Mouse (Mus musculus): ENCODE data around the gene Tfb2m. TPM values are rescaled to one million over a fixed set of nuclear protein-coding genes. Genes with fewer than 3 reads are reported as not detected.
"Not testable (repeated sequence)": the region's sequence is repeated elsewhere in the genome, so short reads cannot be mapped to it uniquely, and the experiment has no call there.

Tfb2m gene
- polyA plus RNA-seq (2014; fragmentation: Nextera tagmentation; extraction: Ambion mirVana), result 31.7 and 34.5 TPM in 2 replicates

GRCm38 (mm10) chr1:179545768-179546550, at the start of gene Tfb2m, which contains the start of gene Cnst:
Gene Tfb2m, minus strand, starts transcription at chr1:179546267.
Gene Cnst, plus strand, starts transcription at chr1:179546370.
- H3K36me3 ChIP-seq (ENCODE audit: control insufficient read depth, insufficient read depth, low read length); H3K27me3 ChIP-seq (ENCODE audit: control insufficient read depth, insufficient read depth, low read length); H3K9me3 ChIP-seq (ENCODE audit: control insufficient read depth, low read depth, low read length): not testable (repeated sequence)
- H3K4me1 ChIP-seq (ENCODE audit: control insufficient read depth, insufficient read depth, low read length), result peaks cover 18% of the 10 kb centered on the region
- H3K4me2 ChIP-seq (replicated peaks; ENCODE audit: low read depth, low read length), result peak within 1 kb of the TSS; percentile 73
- H3K9ac ChIP-seq (replicated peaks; ENCODE audit: low read depth, low read length), result peak within 1 kb of the TSS; percentile 49
- WGBS, result under 1% methylated on average over 68 of the region's 69 CpGs
- peak within 1 kb of the TSS; percentile 58 for H3K4me3 ChIP-seq (ENCODE audit: low read depth, low read length)
- H3K27ac ChIP-seq (ENCODE audit: low read length), result peak within 1 kb of the TSS; percentile 88
- peak; percentile 98 for ATAC-seq (ENCODE audit: insufficient number of reproducible peaks, insufficient read depth, low FRiP score, low read depth)

GRCm38 (mm10) chr1:179592972-179593371, 46.9 kb upstream of the Tfb2m start:
- no peak for ATAC-seq (ENCODE audit: insufficient number of reproducible peaks, insufficient read depth, low FRiP score, low read depth)

GRCm38 (mm10) chr1:179592143-179592542, 46.1 kb upstream of the Tfb2m start:
- no peak for ATAC-seq (ENCODE audit: insufficient number of reproducible peaks, insufficient read depth, low FRiP score, low read depth)
- H3K27me3 ChIP-seq (ENCODE audit: control insufficient read depth, insufficient read depth, low read length), result no peaks in the 10 kb centered on the region
- H3K4me3 ChIP-seq (ENCODE audit: low read depth, low read length), result no peak overlapping the region
- 96% methylated on average over 2 of the region's 2 CpGs for WGBS
- H3K36me3 ChIP-seq (ENCODE audit: control insufficient read depth, insufficient read depth, low read length), result no peaks in the 10 kb centered on the region
- H3K4me1 ChIP-seq (ENCODE audit: control insufficient read depth, insufficient read depth, low read length), result no peaks in the 10 kb centered on the region
- H3K9ac ChIP-seq (replicated peaks; ENCODE audit: low read depth, low read length), result no peak overlapping the region
- no peak overlapping the region for H3K27ac ChIP-seq (ENCODE audit: low read length)
- no peak overlapping the region for H3K4me2 ChIP-seq (replicated peaks; ENCODE audit: low read depth, low read length)
- H3K9me3 ChIP-seq (ENCODE audit: control insufficient read depth, low read depth, low read length), result no peaks in the 10 kb centered on the region

More at GRCm38 (mm10) chr1:179592972-179593371, 46.9 kb upstream of the Tfb2m start:
- Histone ChIP-seq H3K9me3 (ENCODE audit: control insufficient read depth, low read depth, low read length) (no peaks in the 10 kb centered on the region), H3K9ac (replicated peaks; ENCODE audit: low read depth, low read length) (no peak overlapping the region), H3K36me3 (ENCODE audit: control insufficient read depth, insufficient read depth, low read length) (no peaks in the 10 kb centered on the region), H3K4me2 (replicated peaks; ENCODE audit: low read depth, low read length) (no peak overlapping the region), H3K27me3 (ENCODE audit: control insufficient read depth, insufficient read depth, low read length) (no peaks in the 10 kb centered on the region), H3K27ac (ENCODE audit: low read length) (no peak overlapping the region), H3K4me3 (ENCODE audit: low read depth, low read length) (no peak overlapping the region), H3K4me1 (ENCODE audit: control insufficient read depth, insufficient read depth, low read length) (no peaks in the 10 kb centered on the region)
- 83% methylated on average over 7 of the region's 7 CpGs for WGBS

- 83% methylated on average over 12 of the region's 12 CpGs for WGBS
- H3K27ac ChIP-seq (ENCODE audit: low read length), result no peak overlapping the region
- no peak overlapping the region for H3K4me3 ChIP-seq (ENCODE audit: low read depth, low read length)
- no peaks in the 10 kb centered on the region for H3K27me3 ChIP-seq (ENCODE audit: control insufficient read depth, insufficient read depth, low read length)
- no peaks in the 10 kb centered on the region for H3K9me3 ChIP-seq (ENCODE audit: control insufficient read depth, low read depth, low read length)
- no peak overlapping the region for H3K9ac ChIP-seq (replicated peaks; ENCODE audit: low read depth, low read length)
- no peaks in the 10 kb centered on the region for H3K4me1 ChIP-seq (ENCODE audit: control insufficient read depth, insufficient read depth, low read length)
- no peaks in the 10 kb centered on the region for H3K36me3 ChIP-seq (ENCODE audit: control insufficient read depth, insufficient read depth, low read length)
- ATAC-seq (ENCODE audit: insufficient number of reproducible peaks, insufficient read depth, low FRiP score, low read depth), result no peak
- no peak overlapping the region for H3K4me2 ChIP-seq (replicated peaks; ENCODE audit: low read depth, low read length)
Measured at GRCm38 (mm10) chr1:179591639-179592038, 45.6 kb upstream of the Tfb2m start.

- WGBS, result 86% methylated on average over 4 of the region's 4 CpGs
- H3K36me3 ChIP-seq (ENCODE audit: control insufficient read depth, insufficient read depth, low read length), result no peaks in the 10 kb centered on the region
Measured at GRCm38 (mm10) chr1:179588230-179588629, 42.2 kb upstream of the Tfb2m start.

GRCm38 (mm10) chr1:179586430-179587095, 40.5 kb upstream of the Tfb2m start:
- ATAC-seq (ENCODE audit: insufficient number of reproducible peaks, insufficient read depth, low FRiP score, low read depth), result no peak
- Histone ChIP-seq H3K4me2 (replicated peaks; ENCODE audit: low read depth, low read length) (no peak overlapping the region), H3K4me3 (ENCODE audit: low read depth, low read length) (no peak overlapping the region), H3K27me3 (ENCODE audit: control insufficient read depth, insufficient read depth, low read length) (no peaks in the 10 kb centered on the region), H3K9ac (replicated peaks; ENCODE audit: low read depth, low read length) (no peak overlapping the region), H3K9me3 (ENCODE audit: control insufficient read depth, low read depth, low read length) (no peaks in the 10 kb centered on the region), H3K4me1 (ENCODE audit: control insufficient read depth, insufficient read depth, low read length) (0 out of 2 replicates have a peak, but pooled peaks cover 3% of the 10 kb centered on the region), H3K27ac (ENCODE audit: low read length) (no peak overlapping the region), H3K36me3 (ENCODE audit: control insufficient read depth, insufficient read depth, low read length) (no peaks in the 10 kb centered on the region)
- 35% methylated on average over 3 of the region's 3 CpGs for WGBS

More at GRCm38 (mm10) chr1:179588230-179588629, 42.2 kb upstream of the Tfb2m start:
- Histone ChIP-seq H3K27ac (ENCODE audit: low read length) (no peak overlapping the region), H3K9ac (replicated peaks; ENCODE audit: low read depth, low read length) (no peak overlapping the region), H3K27me3 (ENCODE audit: control insufficient read depth, insufficient read depth, low read length) (no peaks in the 10 kb centered on the region), H3K9me3 (ENCODE audit: control insufficient read depth, low read depth, low read length) (no peaks in the 10 kb centered on the region), H3K4me1 (ENCODE audit: control insufficient read depth, insufficient read depth, low read length) (0 out of 2 replicates have a peak, but pooled peaks cover 3% of the 10 kb centered on the region), H3K4me3 (ENCODE audit: low read depth, low read length) (no peak overlapping the region), H3K4me2 (replicated peaks; ENCODE audit: low read depth, low read length) (no peak overlapping the region)
- ATAC-seq (ENCODE audit: insufficient number of reproducible peaks, insufficient read depth, low FRiP score, low read depth), result no peak

GRCm38 (mm10) chr1:179585646-179586045, 39.6 kb upstream of the Tfb2m start:
- Histone ChIP-seq H3K4me3 (ENCODE audit: low read depth, low read length) (no peak overlapping the region), H3K9ac (replicated peaks; ENCODE audit: low read depth, low read length) (no peak overlapping the region), H3K4me2 (replicated peaks; ENCODE audit: low read depth, low read length) (no peak overlapping the region), H3K9me3 (ENCODE audit: control insufficient read depth, low read depth, low read length) (no peaks in the 10 kb centered on the region), H3K27ac (ENCODE audit: low read length) (no peak overlapping the region), H3K27me3 (ENCODE audit: control insufficient read depth, insufficient read depth, low read length) (no peaks in the 10 kb centered on the region), H3K4me1 (ENCODE audit: control insufficient read depth, insufficient read depth, low read length) (0 out of 2 replicates have a peak, but pooled peaks cover 3% of the 10 kb centered on the region), H3K36me3 (ENCODE audit: control insufficient read depth, insufficient read depth, low read length) (no peaks in the 10 kb centered on the region; the same call in 1 of the 2 replicates)
- ATAC-seq (ENCODE audit: insufficient number of reproducible peaks, insufficient read depth, low FRiP score, low read depth), result no peak
- WGBS, result 83% methylated on average over 9 of the region's 9 CpGs

GRCm38 (mm10) chr1:179584220-179584619, 38.2 kb upstream of the Tfb2m start:
- H3K4me2 ChIP-seq (replicated peaks; ENCODE audit: low read depth, low read length), result no peak overlapping the region
- ATAC-seq (ENCODE audit: insufficient number of reproducible peaks, insufficient read depth, low FRiP score, low read depth), result no peak
- H3K9me3 ChIP-seq (ENCODE audit: control insufficient read depth, low read depth, low read length), result no peaks in the 10 kb centered on the region
- no peak overlapping the region for H3K27ac ChIP-seq (ENCODE audit: low read length)
- no peak overlapping the region for H3K9ac ChIP-seq (replicated peaks; ENCODE audit: low read depth, low read length)
- WGBS, result 87% methylated on average over 4 of the region's 4 CpGs
- H3K4me1 ChIP-seq (ENCODE audit: control insufficient read depth, insufficient read depth, low read length), result 0 out of 2 replicates have a peak, but pooled peaks cover 3% of the 10 kb centered on the region
- no peaks in the 10 kb centered on the region for H3K27me3 ChIP-seq (ENCODE audit: control insufficient read depth, insufficient read depth, low read length)
- H3K36me3 ChIP-seq (ENCODE audit: control insufficient read depth, insufficient read depth, low read length), result peaks cover 10% of the 10 kb centered on the region; the same call in 1 of the 2 replicates
- H3K4me3 ChIP-seq (ENCODE audit: low read depth, low read length), result no peak overlapping the region
